Mouse (Mus musculus): ENCODE measurements around the gene Bean1.

- TF ChIP-seq CTCF (IDR thresholded peaks at IDR 0.05) (no peak), EP300 (IDR thresholded peaks at IDR 0.05) (no peak)
These were observed 2.2 kb downstream of the Bean1 start for GRCm38 (mm10) chr8:104172420-104172819.

All from lung, postnatal 0 days (tissue).